Comparison of ENCODE assay signal across 12 mouse cellular contexts in genomic region chr2:126483337-126483736, GRCm38 (mm10). TPM values are rescaled to one million over a fixed set of nuclear protein-coding genes. Genes with fewer than 3 reads are reported as not detected.
"Had no signal": no experiment of that assay in that cellular context is flagged by ENCODE, and none has a peak within 500 bp of the region (broad histone marks: within the 10 kb centered on the region; RNA-seq: fewer than 3 reads in every experiment).

No protein-coding gene starts in this region.

- ATAC-seq: liver, postnatal 0 days; midbrain, embryonic 16.5 days had no signal

- DNase-seq: kidney, postnatal 36 days; layer of hippocampus, adult 9-11 months; layer of hippocampus, postnatal 36 days; liver, embryonic 13.5 days; liver, postnatal 0 days; right cerebral cortex, postnatal 4 days; spleen, adult 18-20 months; thymus, adult 18-20 months; thymus, postnatal 14 days had no signal

RNA-seq across cellular contexts. Expression of gene Atp8b4, which starts 17.1 kb away (rescaled TPM):
- total RNA-seq: layer of hippocampus, adult 18-20 months; layer of hippocampus, postnatal 36 days; left cerebral cortex, postnatal 25 days had no signal
- polyA plus RNA-seq: midbrain, embryonic 16.5 days had no signal
